Mouse (Mus musculus): ENCODE data around the gene Yipf7.

- TF ChIP-seq POLR2A (IDR thresholded peaks at IDR 0.05; ENCODE audit: low read depth, low read length) (no peak), CTCF (conservative IDR thresholded peaks at IDR 0.05; ENCODE audit: insufficient read depth, insufficient read length, low read depth, low read length) (no peak)
Measured at GRCm38 (mm10) chr5:69511631-69512030, 30.8 kb downstream of the Yipf7 start.
